Comparison of ENCODE assay signal across 8 mouse cellular contexts in the genomic region with DNA sequence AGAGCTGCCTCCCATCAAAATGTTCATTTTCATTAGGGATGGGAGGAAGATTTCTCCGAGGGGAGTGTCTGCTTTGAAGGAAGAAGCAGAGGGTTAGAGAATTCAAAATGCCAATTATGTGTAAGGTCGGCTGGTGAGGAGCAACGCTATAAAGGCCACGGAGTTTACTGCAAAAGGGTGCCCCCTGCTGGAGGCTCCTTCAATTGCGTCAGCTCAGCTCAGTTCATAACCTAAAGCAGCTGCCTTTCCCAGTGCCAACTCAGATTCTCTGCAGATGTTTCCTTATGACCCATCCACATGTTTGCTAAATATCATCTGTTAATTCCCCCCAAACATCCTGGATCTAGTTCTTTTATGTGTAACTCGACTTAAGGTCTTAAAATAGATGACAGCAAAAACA.
DNase-seq lines count a peak whose midpoint lies in the region; ATAC-seq and TF ChIP-seq lines count a peak whose summit lies in the region.

No protein-coding gene starts in this region.

- no peaks in the 10 kb centered on the region for H3K4me1 ChIP-seq in ES-Bruce4 (ENCODE audit: control insufficient read depth, insufficient read depth, low read length)
- peaks cover 6% of the 10 kb centered on the region; the same call in 1 of the 2 replicates for H3K4me1 ChIP-seq in forebrain, embryonic 12.5 days
- H3K4me1 ChIP-seq in lung, embryonic 14.5 days (ENCODE audit: insufficient read depth) = no peaks in the 10 kb centered on the region

- peak; percentile 74 for TF ChIP-seq CTCF in ES-Bruce4 (IDR thresholded peaks at IDR 0.05; ENCODE audit: low read depth, low read length)
- TF ChIP-seq CTCF in lung, embryonic 14.5 days (IDR thresholded peaks at IDR 0.05; ENCODE audit: low read depth) = peak; percentile 87

- DNase-seq in c-Kit-positive CD71-negative TER-119-negative erythroid progenitor cells, embryonic 14.5 days (ENCODE audit: low read depth) = peak; percentile 53
- DNase-seq in heart, postnatal 25 days (ENCODE audit: low spot score) = peak; percentile 53
- peak; percentile 94 to 96 for DNase-seq in kidney, postnatal 4 days
- DNase-seq in lung, embryonic 14.5 days = peak; percentile 97
- peak; percentile 88 for DNase-seq in ovary, postnatal 14 days (ENCODE audit: low spot score)
- peak; percentile 36 to 85 for DNase-seq in thymus, postnatal 10 days (ENCODE audit: low spot score in 2 of 2)

- no peak overlapping the region for H3K4me2 ChIP-seq in forebrain, embryonic 12.5 days
- H3K4me2 ChIP-seq in lung, embryonic 14.5 days = no peak overlapping the region

- intact Hi-C loops in heart, postnatal 25 days (cut with DNase I) = loop anchor here (1.0 to 10.0 kb wide), 6 partner anchors 54 to 620 kb away; a partner anchor contains a TSS

- peak; percentile 55; the same call in 1 of the 2 replicates for ATAC-seq in forebrain, embryonic 12.5 days (ENCODE audit: low FRiP score)
- ATAC-seq in lung, embryonic 14.5 days (ENCODE audit: insufficient read depth) = peak; percentile 70

- no peaks in the 10 kb centered on the region for H3K27me3 ChIP-seq in ES-Bruce4 (ENCODE audit: control insufficient read depth, insufficient read depth, low read length, poor library complexity, severe bottlenecking)
- H3K27me3 ChIP-seq in forebrain, embryonic 12.5 days = peaks cover 12% of the 10 kb centered on the region; the same call in 1 of the 2 replicates
- peaks cover 13% of the 10 kb centered on the region for H3K27me3 ChIP-seq in lung, embryonic 14.5 days (ENCODE audit: insufficient read depth, low read length)

- H3K9me3 ChIP-seq in ES-Bruce4 (replicated peaks; ENCODE audit: control insufficient read depth, insufficient read depth, low read length, poor library complexity, severe bottlenecking) = no peaks in the 10 kb centered on the region
- H3K9me3 ChIP-seq in forebrain, embryonic 12.5 days = no peaks in the 10 kb centered on the region
- H3K9me3 ChIP-seq in lung, embryonic 14.5 days (ENCODE audit: low read depth, low read length) = no peaks in the 10 kb centered on the region

- no peak for TF ChIP-seq POLR2A in ES-Bruce4 (IDR thresholded peaks at IDR 0.05; ENCODE audit: insufficient read depth, low read length)

- no peak overlapping the region for H3K4me3 ChIP-seq in ES-Bruce4 (ENCODE audit: low read depth, low read length)
- no peak overlapping the region for H3K4me3 ChIP-seq in forebrain, embryonic 12.5 days (replicated peaks)
- no peak overlapping the region for H3K4me3 ChIP-seq in lung, embryonic 14.5 days (ENCODE audit: low read depth, low read length)

- no peak for TF ChIP-seq EP300 in ES-Bruce4 (IDR thresholded peaks at IDR 0.05; ENCODE audit: insufficient read depth, low read depth, low read length)

- H3K36me3 ChIP-seq in ES-Bruce4 (ENCODE audit: control insufficient read depth, insufficient read depth, low read length, poor library complexity, severe bottlenecking) = no peaks in the 10 kb centered on the region
- no peaks in the 10 kb centered on the region for H3K36me3 ChIP-seq in forebrain, embryonic 12.5 days (replicated peaks)
- H3K36me3 ChIP-seq in lung, embryonic 14.5 days (ENCODE audit: insufficient read depth) = no peaks in the 10 kb centered on the region

- WGBS in forebrain, embryonic 12.5 days = 0% methylated on average over 6 of the region's 6 CpGs
- WGBS in lung, embryonic 14.5 days = 2% methylated on average over 6 of the region's 6 CpGs

- H3K27ac ChIP-seq in ES-Bruce4 (ENCODE audit: insufficient read depth, low read length) = no peak overlapping the region
- no peak overlapping the region for H3K27ac ChIP-seq in forebrain, embryonic 12.5 days
- no peak overlapping the region for H3K27ac ChIP-seq in lung, embryonic 14.5 days (ENCODE audit: low read depth)

- no peak overlapping the region for H3K9ac ChIP-seq in ES-Bruce4 (ENCODE audit: low read depth, poor library complexity, severe bottlenecking)
- H3K9ac ChIP-seq in forebrain, embryonic 12.5 days = no peak overlapping the region
- no peak overlapping the region for H3K9ac ChIP-seq in lung, embryonic 14.5 days
